Mouse (Mus musculus): Measurements from ENCODE around the gene Fpgs. TPM values are rescaled to one million over a fixed set of nuclear protein-coding genes. Genes with fewer than 3 reads are reported as not detected.

Fpgs gene
- polyA plus RNA-seq, 1 experiment from 2014 or later: 33.8 TPM

- H3K36me3 ChIP-seq: no peaks in the 10 kb centered on the region
- H3K27me3 ChIP-seq (replicated peaks): no peaks in the 10 kb centered on the region
- WGBS: 63% methylated on average over 9 of the region's 9 CpGs
- no peak overlapping the region for H3K4me3 ChIP-seq (replicated peaks)
- no peak overlapping the region for H3K27ac ChIP-seq
- no peak for ATAC-seq (ENCODE audit: insufficient read depth, low FRiP score, low read depth)
- H3K9me3 ChIP-seq: no peaks in the 10 kb centered on the region
- no peak overlapping the region for H3K9ac ChIP-seq
- no peak overlapping the region for H3K4me2 ChIP-seq
- 0 out of 2 replicates have a peak, but pooled peaks cover 13% of the 10 kb centered on the region for H3K4me1 ChIP-seq
These were observed 59.9 kb downstream of the Fpgs start for GRCm38 (mm10) chr2:32644083-32644482.

- H3K9me3 ChIP-seq: no peaks in the 10 kb centered on the region
- WGBS: 54% methylated on average over 7 of the region's 7 CpGs
These were observed 61.1 kb downstream of the Fpgs start for GRCm38 (mm10) chr2:32642813-32643212.

GRCm38 (mm10) chr2:32641810-32642209 lies 62.1 kb downstream of the Fpgs start:
- no peak for ATAC-seq (ENCODE audit: insufficient read depth, low FRiP score, low read depth)
- H3K4me1 ChIP-seq: peaks cover 19% of the 10 kb centered on the region

More at GRCm38 (mm10) chr2:32642813-32643212, 61.1 kb downstream of the Fpgs start:
- Histone ChIP-seq H3K9ac (no peak overlapping the region), H3K4me1 (peaks cover 17% of the 10 kb centered on the region), H3K27me3 (replicated peaks) (no peaks in the 10 kb centered on the region), H3K4me2 (no peak overlapping the region), H3K36me3 (no peaks in the 10 kb centered on the region), H3K27ac (no peak overlapping the region), H3K4me3 (replicated peaks) (no peak overlapping the region)
- ATAC-seq (ENCODE audit: insufficient read depth, low FRiP score, low read depth): 0 out of 2 replicates have a peak, but pooled peaks have one; percentile 15

GRCm38 (mm10) chr2:32640550-32641051 lies 63.3 kb downstream of the Fpgs start:
- Histone ChIP-seq H3K36me3 (no peaks in the 10 kb centered on the region), H3K4me3 (replicated peaks) (no peak overlapping the region), H3K9ac (no peak overlapping the region), H3K4me1 (peaks cover 14% of the 10 kb centered on the region), H3K27ac (no peak overlapping the region), H3K4me2 (no peak overlapping the region), H3K9me3 (no peaks in the 10 kb centered on the region), H3K27me3 (replicated peaks) (no peaks in the 10 kb centered on the region)
- ATAC-seq (ENCODE audit: insufficient read depth, low FRiP score, low read depth): no peak
- WGBS: 63% methylated on average over 6 of the region's 6 CpGs

More at GRCm38 (mm10) chr2:32641810-32642209, 62.1 kb downstream of the Fpgs start:
- H3K4me3 ChIP-seq (replicated peaks): no peak overlapping the region
- no peaks in the 10 kb centered on the region for H3K9me3 ChIP-seq
- H3K27me3 ChIP-seq (replicated peaks): no peaks in the 10 kb centered on the region
- H3K9ac ChIP-seq: no peak overlapping the region
- 86% methylated on average over 5 of the region's 5 CpGs for WGBS
- H3K4me2 ChIP-seq: no peak overlapping the region
- H3K27ac ChIP-seq: no peak overlapping the region
- no peaks in the 10 kb centered on the region for H3K36me3 ChIP-seq

GRCm38 (mm10) chr2:32639632-32640031 lies 64.3 kb downstream of the Fpgs start:
- peaks cover 14% of the 10 kb centered on the region for H3K4me1 ChIP-seq
- H3K27ac ChIP-seq: no peak overlapping the region
- no peak overlapping the region for H3K4me2 ChIP-seq
- H3K36me3 ChIP-seq: no peaks in the 10 kb centered on the region
- no peak overlapping the region for H3K9ac ChIP-seq
- 29% methylated on average over 1 of the region's 1 CpGs for WGBS
- H3K27me3 ChIP-seq (replicated peaks): no peaks in the 10 kb centered on the region
- no peak overlapping the region for H3K4me3 ChIP-seq (replicated peaks)
- H3K9me3 ChIP-seq: no peaks in the 10 kb centered on the region
- no peak for ATAC-seq (ENCODE audit: insufficient read depth, low FRiP score, low read depth)

- Histone ChIP-seq H3K9ac (no peak overlapping the region), H3K4me3 (replicated peaks) (no peak overlapping the region), H3K4me2 (no peak overlapping the region), H3K9me3 (no peaks in the 10 kb centered on the region), H3K27ac (0 out of 2 replicates have a peak overlapping the region, but pooled peaks have one; percentile 41), H3K36me3 (no peaks in the 10 kb centered on the region), H3K27me3 (replicated peaks) (no peaks in the 10 kb centered on the region), H3K4me1 (peaks cover 12% of the 10 kb centered on the region)
- peak; percentile 49 for ATAC-seq (ENCODE audit: insufficient read depth, low FRiP score, low read depth)
- WGBS: 21% methylated on average over 11 of the region's 11 CpGs
These were observed 66.1 kb downstream of the Fpgs start for GRCm38 (mm10) chr2:32637778-32638281.

GRCm38 (mm10) chr2:32636617-32637016 lies 67.3 kb downstream of the Fpgs start:
- H3K36me3 ChIP-seq: no peaks in the 10 kb centered on the region

GRCm38 (mm10) chr2:32634277-32635105 lies 69.5 kb downstream of the Fpgs start:
- Histone ChIP-seq H3K4me2 (no peak overlapping the region), H3K27me3 (replicated peaks) (no peaks in the 10 kb centered on the region), H3K4me1 (peaks cover 14% of the 10 kb centered on the region), H3K36me3 (no peaks in the 10 kb centered on the region), H3K27ac (no peak overlapping the region; the same call in 1 of the 2 replicates), H3K9ac (no peak overlapping the region), H3K4me3 (replicated peaks) (no peak overlapping the region), H3K9me3 (no peaks in the 10 kb centered on the region)
- 87% methylated on average over 10 of the region's 10 CpGs for WGBS
- ATAC-seq (ENCODE audit: insufficient read depth, low FRiP score, low read depth): no peak

More at GRCm38 (mm10) chr2:32636617-32637016, 67.3 kb downstream of the Fpgs start:
- Histone ChIP-seq H3K27ac (peak overlapping the region; percentile 40; the same call in 1 of the 2 replicates), H3K9me3 (no peaks in the 10 kb centered on the region), H3K4me1 (peaks cover 11% of the 10 kb centered on the region), H3K4me3 (replicated peaks) (no peak overlapping the region), H3K27me3 (replicated peaks) (no peaks in the 10 kb centered on the region), H3K9ac (no peak overlapping the region), H3K4me2 (no peak overlapping the region)
- 81% methylated on average over 7 of the region's 7 CpGs for WGBS
- ATAC-seq (ENCODE audit: insufficient read depth, low FRiP score, low read depth): no peak

- no peaks in the 10 kb centered on the region for H3K9me3 ChIP-seq
- WGBS: 61% methylated on average over 5 of the region's 5 CpGs
- no peak overlapping the region for H3K4me3 ChIP-seq (replicated peaks)
- H3K4me1 ChIP-seq: peaks cover 22% of the 10 kb centered on the region
- no peak for ATAC-seq (ENCODE audit: insufficient read depth, low FRiP score, low read depth)
- H3K27ac ChIP-seq: peak overlapping the region; percentile 51
- no peak overlapping the region for H3K9ac ChIP-seq
- H3K27me3 ChIP-seq (replicated peaks): no peaks in the 10 kb centered on the region
- no peak overlapping the region for H3K4me2 ChIP-seq
- H3K36me3 ChIP-seq: no peaks in the 10 kb centered on the region
These were observed 70.3 kb downstream of the Fpgs start for GRCm38 (mm10) chr2:32633660-32634059.

MicroRNAs encoded within 50 kb of the gene (microRNA counts, 519-probe panel; counts per million panel counts)
- microRNA mmu-miR-1954: not detected
- 2,065 counts per million, percentile 27 among the panel's probes with 10 or more counts for microRNA mmu-miR-2861

Small RNAs within 50 kb of the gene (microRNA-seq; reads per million reads assigned to microRNA genes)
- gene Gm47291: not detected
- not detected for gene Mir1954
- gene Mir2861: not detected
- not detected for gene Mir3960
- not detected for gene Mir8093

Other genes with a start within 250 kb of the Fpgs start
- gene Fam102a, start 168.8 kb downstream of the Fpgs start, polyA plus RNA-seq (2015; fragmentation: Nextera tagmentation; extraction: Ambion mirVana): 11.2 and 13.0 TPM in 2 replicates
- gene Dpm2, start 133.3 kb downstream of the Fpgs start, polyA plus RNA-seq (2015; fragmentation: Nextera tagmentation; extraction: Ambion mirVana): 109 and 112 TPM in 2 replicates
- gene Pip5kl1, start 129.3 kb downstream of the Fpgs start, polyA plus RNA-seq (2015; fragmentation: Nextera tagmentation; extraction: Ambion mirVana): 0.36 and 0.61 TPM in 2 replicates
- 0.09 and 0.12 TPM in 2 replicates for gene 9430097D07Rik, start 128.5 kb downstream of the Fpgs start, polyA plus RNA-seq (2015; fragmentation: Nextera tagmentation; extraction: Ambion mirVana)
- gene St6galnac4, start 117.0 kb downstream of the Fpgs start, polyA plus RNA-seq (2015; fragmentation: Nextera tagmentation; extraction: Ambion mirVana): 18.3 and 20.3 TPM in 2 replicates
- 17.4 and 19.7 TPM in 2 replicates for gene St6galnac6, start 104.4 kb downstream of the Fpgs start, polyA plus RNA-seq (2015; fragmentation: Nextera tagmentation; extraction: Ambion mirVana)
- 21.8 and 22.1 TPM in 2 replicates for gene Ak1, start 82.4 kb downstream of the Fpgs start, polyA plus RNA-seq (2015; fragmentation: Nextera tagmentation; extraction: Ambion mirVana)
- 59.6 and 65.3 TPM in 2 replicates for gene Eng, start 57.5 kb downstream of the Fpgs start, polyA plus RNA-seq (2015; fragmentation: Nextera tagmentation; extraction: Ambion mirVana)
- 89.8 and 91.4 TPM in 2 replicates for gene Cdk9, start 8.9 kb upstream of the Fpgs start, polyA plus RNA-seq (2015; fragmentation: Nextera tagmentation; extraction: Ambion mirVana)
- 26.2 and 28.6 TPM in 2 replicates for gene Sh2d3c, start 16.9 kb upstream of the Fpgs start, polyA plus RNA-seq (2015; fragmentation: Nextera tagmentation; extraction: Ambion mirVana)
- 0.27 and 0.45 TPM in 2 replicates for gene 6330409D20Rik, start 36.9 kb upstream of the Fpgs start, polyA plus RNA-seq (2015; fragmentation: Nextera tagmentation; extraction: Ambion mirVana)
- 63.8 and 68.5 TPM in 2 replicates for gene Tor2a, start 53.1 kb upstream of the Fpgs start, polyA plus RNA-seq (2015; fragmentation: Nextera tagmentation; extraction: Ambion mirVana)
- gene Ttc16, start 71.5 kb upstream of the Fpgs start, polyA plus RNA-seq (2015; fragmentation: Nextera tagmentation; extraction: Ambion mirVana): 0.23 and 0.41 TPM in 2 replicates
- 4.4 TPM in 2 replicates for gene Ptrh1, start 71.6 kb upstream of the Fpgs start, polyA plus RNA-seq (2015; fragmentation: Nextera tagmentation; extraction: Ambion mirVana)
- gene Cfap157, start 80.3 kb upstream of the Fpgs start, polyA plus RNA-seq (2015; fragmentation: Nextera tagmentation; extraction: Ambion mirVana): 0.62 and 1.1 TPM in 2 replicates
- gene Stxbp1, start 143.1 kb upstream of the Fpgs start, polyA plus RNA-seq (2015; fragmentation: Nextera tagmentation; extraction: Ambion mirVana): 20.0 and 21.4 TPM in 2 replicates
- gene Fam129b, start 172.0 kb upstream of the Fpgs start, polyA plus RNA-seq (2015; fragmentation: Nextera tagmentation; extraction: Ambion mirVana): 67.1 and 73.6 TPM in 2 replicates